Comparison of ENCODE assay signal across 29 mouse cellular contexts in the genomic region with DNA sequence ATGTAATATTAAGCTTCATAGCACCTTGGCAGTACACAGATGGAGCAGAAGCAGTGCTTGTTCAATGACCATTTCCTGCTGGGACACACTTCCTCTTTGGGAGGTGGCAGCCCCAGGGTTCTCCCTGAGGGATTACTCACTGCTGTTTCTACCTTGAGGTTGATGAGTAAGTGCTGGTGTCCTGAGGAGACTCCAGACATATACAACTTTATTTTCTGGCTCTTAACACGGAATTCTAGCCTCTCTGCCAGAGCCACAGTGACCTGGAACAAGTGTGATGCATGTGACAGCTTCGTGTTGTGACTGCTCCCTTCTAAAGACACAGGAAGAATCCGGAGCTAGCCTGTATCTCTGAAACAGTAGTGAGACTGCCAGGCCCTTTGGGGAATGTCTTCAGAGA.
A peak's percentile ranks its signal among the peaks of the same experiment; 100 is the strongest.
DNase-seq lines count a peak whose midpoint lies in the region; ATAC-seq and TF ChIP-seq lines count a peak whose summit lies in the region.
"Had no signal": no experiment of that assay in that cellular context is flagged by ENCODE, and none has a peak within 500 bp of the region (broad histone marks: within the 10 kb centered on the region; RNA-seq: fewer than 3 reads in every experiment).

No protein-coding gene starts in this region.

- TF ChIP-seq POLR2A in CH12.LX (IDR thresholded peaks at IDR 0.05; ENCODE audit: low read depth, low read length) = no peak
- TF ChIP-seq POLR2A in embryonic fibroblast, embryonic 13.5 days (IDR thresholded peaks at IDR 0.05; ENCODE audit: low read depth, low read length) = no peak

- in situ Hi-C loops in CH12.LX (cut with MboI; ENCODE audit: low pct_ligation_motif_present, low pct_unique_long_range_greater_than_20kb, low sequenced_read_pairs) = no loop called here

- no peaks in the 10 kb centered on the region for H3K79me2 ChIP-seq in CH12.LX (replicated peaks; ENCODE audit: control insufficient read depth, extremely low read depth, insufficient read depth, poor library complexity, severe bottlenecking)

- TF ChIP-seq EP300 in CH12.LX (IDR thresholded peaks at IDR 0.05; ENCODE audit: low read length) = no peak

- no peak for ATAC-seq in midbrain, embryonic 15.5 days (replicated peaks)
- ATAC-seq: activated CD4-positive, CD25-positive, alpha-beta regulatory T cell, adult 4 months; CD4-positive, CD25-positive, alpha-beta regulatory T cell, adult 4 months; forebrain, embryonic 15.5 days; intestine, postnatal 0 days had no signal

- no peak for TF ChIP-seq CTCF in CH12.LX (conservative IDR thresholded peaks at IDR 0.05 in 1 of 2, IDR thresholded peaks at IDR 0.05 in 1 of 2; ENCODE audit: low read depth in 2 of 2, low read length in 2 of 2)
- no peak for TF ChIP-seq CTCF in embryonic fibroblast, embryonic 13.5 days (IDR thresholded peaks at IDR 0.05; ENCODE audit: borderline replicate concordance, insufficient read depth, low read length)

- peak; percentile 76 for DNase-seq in heart, adult 11 months
- DNase-seq in heart, embryonic 10.5 days (ENCODE audit: low spot score) = no peak
- DNase-seq in CH12.LX (ENCODE audit: extremely low read depth) = peak; percentile 78
- no peak for DNase-seq in ovary, postnatal 14 days (ENCODE audit: low spot score)
- DNase-seq: cerebellum, adult 8-10 months; cerebellum, postnatal 25 days; gastrocnemius, postnatal 25 days; heart, adult 2 months; heart, postnatal 10 days; kidney, adult 9 months; kidney, postnatal 10 days; lung, postnatal 4 days; thymus, postnatal 4 days had no signal

- dilution Hi-C loops in CH12.LX (cut with MboI; ENCODE audit: extremely low pct_ligation_motif_present, extremely low pct_unique_long_range_greater_than_20kb, low sequenced_read_pairs) = no loop called here

- no peak overlapping the region for H3K4me3 ChIP-seq in heart, embryonic 10.5 days
- no peak overlapping the region for H3K4me3 ChIP-seq in CH12.LX (replicated peaks in 1 of 3; ENCODE audit: low read depth in 2 of 3, low read length in 2 of 3, poor library complexity in 1 of 3)
- no peak overlapping the region for H3K4me3 ChIP-seq in embryonic fibroblast, embryonic 13.5 days (ENCODE audit: insufficient read depth, low read length)
- no peak overlapping the region for H3K4me3 ChIP-seq in midbrain, embryonic 15.5 days
- H3K4me3 ChIP-seq: forebrain, embryonic 10.5 days; forebrain, embryonic 15.5 days; heart, adult 2 months; heart, embryonic 13.5 days; left cerebral cortex, adult 2 months; limb, embryonic 12.5 days; liver, embryonic 15.5 days; lung, embryonic 15.5 days; megakaryocyte, embryonic 14.5 days; midbrain, embryonic 12.5 days; neural tube, embryonic 13.5 days had no signal

- no peak overlapping the region for H3K4me2 ChIP-seq in CH12.LX (ENCODE audit: insufficient read depth, low read depth, poor library complexity, severe bottlenecking)
- H3K4me2 ChIP-seq in midbrain, embryonic 15.5 days = no peak overlapping the region
- H3K4me2 ChIP-seq: forebrain, embryonic 15.5 days; heart, embryonic 13.5 days; hindbrain, embryonic 14.5 days; limb, embryonic 12.5 days; liver, embryonic 15.5 days; lung, embryonic 15.5 days; midbrain, embryonic 12.5 days; neural tube, embryonic 13.5 days had no signal

- TF ChIP-seq RAD21 in CH12.LX (IDR thresholded peaks at IDR 0.05; ENCODE audit: low read depth, low read length) = no peak

- H3K9ac ChIP-seq in CH12.LX (ENCODE audit: insufficient read depth, low read depth) = no peak overlapping the region
- no peak overlapping the region for H3K9ac ChIP-seq in midbrain, embryonic 15.5 days
- H3K9ac ChIP-seq: forebrain, embryonic 15.5 days; heart, embryonic 13.5 days; hindbrain, embryonic 14.5 days; limb, embryonic 12.5 days; liver, embryonic 15.5 days; lung, embryonic 15.5 days; midbrain, embryonic 12.5 days; neural tube, embryonic 13.5 days had no signal

- peaks cover 18% of the 10 kb centered on the region for H3K36me3 ChIP-seq in heart, embryonic 10.5 days
- peaks cover 16 to 75% of the 10 kb centered on the region in 2 experiments for H3K36me3 ChIP-seq in CH12.LX (replicated peaks in 1 of 2; ENCODE audit: control insufficient read depth in 1 of 2, insufficient read depth in 1 of 2, low read length in 1 of 2)
- no peaks in the 10 kb centered on the region for H3K36me3 ChIP-seq in midbrain, embryonic 15.5 days (replicated peaks)
- H3K36me3 ChIP-seq: forebrain, embryonic 15.5 days; liver, embryonic 15.5 days had no signal

- H3K27me3 ChIP-seq in heart, embryonic 10.5 days (ENCODE audit: insufficient read depth, poor library complexity, severe bottlenecking) = no peaks in the 10 kb centered on the region
- no peaks in the 10 kb centered on the region for H3K27me3 ChIP-seq in CH12.LX (replicated peaks)
- H3K27me3 ChIP-seq in midbrain, embryonic 15.5 days (replicated peaks) = no peaks in the 10 kb centered on the region
- H3K27me3 ChIP-seq: forebrain, embryonic 15.5 days; heart, embryonic 13.5 days; limb, embryonic 12.5 days; liver, embryonic 15.5 days; lung, embryonic 15.5 days; megakaryocyte, embryonic 14.5 days; midbrain, embryonic 12.5 days; neural tube, embryonic 13.5 days had no signal

- H3K9me3 ChIP-seq in heart, embryonic 10.5 days = no peaks in the 10 kb centered on the region
- H3K9me3 ChIP-seq in CH12.LX (replicated peaks; ENCODE audit: low read length) = no peaks in the 10 kb centered on the region
- H3K9me3 ChIP-seq in midbrain, embryonic 15.5 days = no peaks in the 10 kb centered on the region
- H3K9me3 ChIP-seq: forebrain, embryonic 10.5 days; forebrain, embryonic 15.5 days; heart, embryonic 13.5 days; limb, embryonic 12.5 days; liver, embryonic 15.5 days; lung, embryonic 15.5 days; megakaryocyte, embryonic 14.5 days; midbrain, embryonic 12.5 days; neural tube, embryonic 13.5 days had no signal

- no peak overlapping the region for H3K27ac ChIP-seq in heart, embryonic 10.5 days
- no peak overlapping the region for H3K27ac ChIP-seq in CH12.LX (ENCODE audit: insufficient read depth, low read depth)
- peak overlapping the region; percentile 49 for H3K27ac ChIP-seq in embryonic fibroblast, embryonic 13.5 days (ENCODE audit: insufficient read depth, low read length)
- H3K27ac ChIP-seq in midbrain, embryonic 15.5 days = no peak overlapping the region
- H3K27ac ChIP-seq: forebrain, embryonic 10.5 days; forebrain, embryonic 15.5 days; heart, adult 2 months; heart, embryonic 13.5 days; hindbrain, embryonic 14.5 days; left cerebral cortex, adult 2 months; limb, embryonic 12.5 days; liver, embryonic 15.5 days; lung, embryonic 15.5 days; midbrain, embryonic 12.5 days; neural tube, embryonic 13.5 days had no signal

- H3K4me1 ChIP-seq in heart, embryonic 10.5 days = peaks cover 8% of the 10 kb centered on the region
- peaks cover 2 to 36% of the 10 kb centered on the region in 2 experiments; a peak in 3 of 4 replicates for H3K4me1 ChIP-seq in CH12.LX (ENCODE audit: control insufficient read depth in 1 of 2, insufficient read depth in 2 of 2)
- H3K4me1 ChIP-seq in embryonic fibroblast, embryonic 13.5 days (ENCODE audit: control insufficient read depth, insufficient read depth, low read length) = peaks cover 24% of the 10 kb centered on the region
- no peaks in the 10 kb centered on the region for H3K4me1 ChIP-seq in midbrain, embryonic 15.5 days
- H3K4me1 ChIP-seq: forebrain, embryonic 15.5 days; liver, embryonic 15.5 days had no signal

- WGBS in heart, embryonic 10.5 days = 72% methylated on average over 3 of the region's 3 CpGs
- 74% methylated on average over 3 of the region's 3 CpGs for WGBS in midbrain, embryonic 15.5 days

TF ChIP-seq in CH12.LX, 34 proteins besides CTCF, POLR2A, EP300 and RAD21:
- TF ChIP-seq TCF12 (IDR thresholded peaks at IDR 0.05; ENCODE audit: low read depth, low read length) (no peak), POLR2AphosphoS2 (IDR thresholded peaks at IDR 0.05; ENCODE audit: low read depth, low read length) (no peak), HCFC1 (IDR thresholded peaks at IDR 0.05; ENCODE audit: low read depth, low read length) (no peak), TBP (conservative IDR thresholded peaks at IDR 0.05; ENCODE audit: low read depth, low read length) (no peak), ZNF384 (IDR thresholded peaks at IDR 0.05; ENCODE audit: low read depth, low read length) (no peak), ZMIZ1 (IDR thresholded peaks at IDR 0.05; ENCODE audit: low read depth, low read length) (no peak), NRF1 (IDR thresholded peaks at IDR 0.05; ENCODE audit: low read depth, low read length) (no peak), MAX (IDR thresholded peaks at IDR 0.05; ENCODE audit: low read length) (no peak), SMC3 (IDR thresholded peaks at IDR 0.05; ENCODE audit: low read depth, low read length) (no peak), USF2 (conservative IDR thresholded peaks at IDR 0.05; ENCODE audit: low read depth, low read length) (no peak), RCOR1 (conservative IDR thresholded peaks at IDR 0.05; ENCODE audit: low read depth, low read length) (no peak), JUND (conservative IDR thresholded peaks at IDR 0.05; ENCODE audit: low read depth, low read length) (no peak), MEF2A (IDR thresholded peaks at IDR 0.05; ENCODE audit: borderline replicate concordance, low read depth, low read length) (no peak), GABPA (IDR thresholded peaks at IDR 0.05; ENCODE audit: insufficient replicate concordance, low read depth, low read length) (no peak), ETS1 (conservative IDR thresholded peaks at IDR 0.05; ENCODE audit: low read depth, low read length) (no peak), ZC3H11A (IDR thresholded peaks at IDR 0.05; ENCODE audit: low read depth, low read length) (no peak)

Comparison
In these comparisons a context has a peak if more than half of its experiments do, and no peak if none do; other contexts are left out.
1. DNase-seq: peak in heart, adult 11 months (single experiment) and CH12.LX (single experiment); none in heart, embryonic 10.5 days (single experiment) and ovary, postnatal 14 days (single experiment).